In the genomic region with DNA sequence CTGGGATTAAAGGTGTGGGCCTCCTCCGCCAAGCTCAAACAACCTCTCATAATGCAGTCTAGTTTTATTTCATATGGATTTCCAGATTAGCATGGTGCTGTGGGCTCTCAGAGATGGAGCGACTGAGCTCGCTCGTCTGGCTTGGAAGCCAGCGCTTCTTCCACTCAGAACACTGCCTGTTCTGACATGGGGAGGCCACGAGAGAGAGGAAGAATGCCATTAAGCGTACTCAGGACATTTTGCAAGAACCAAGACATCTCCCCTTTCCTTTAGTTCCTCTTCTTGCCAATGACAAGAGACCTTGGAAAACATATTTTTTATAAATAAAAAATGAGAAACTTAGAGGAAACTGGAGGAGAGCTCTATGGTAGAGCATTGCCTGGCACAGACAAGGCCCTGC, we compare ENCODE assay signal across 22 mouse cellular contexts. TPM values are rescaled to one million over a fixed set of nuclear protein-coding genes. Genes with fewer than 3 reads are reported as not detected.
"Had no signal": no experiment of that assay in that cellular context is flagged by ENCODE, and none has a peak within 500 bp of the region (broad histone marks: within the 10 kb centered on the region; RNA-seq: fewer than 3 reads in every experiment).

No protein-coding gene starts in this region.

- H3K4me2 ChIP-seq: lung, embryonic 14.5 days; midbrain, embryonic 11.5 days; midbrain, embryonic 15.5 days; neural tube, embryonic 13.5 days had no signal

- DNase-seq: kidney, adult 18-20 months; kidney, postnatal 10 days; kidney, postnatal 4 days; lung, embryonic 14.5 days; lung, postnatal 14 days; right cerebral cortex, postnatal 25 days; thymus, adult 2 months; thymus, postnatal 25 days had no signal

- H3K9ac ChIP-seq: liver, embryonic 14.5 days; lung, embryonic 14.5 days; midbrain, embryonic 15.5 days; neural tube, embryonic 13.5 days had no signal

- H3K27me3 ChIP-seq: megakaryocyte, embryonic 14.5 days; midbrain, embryonic 15.5 days; neural tube, embryonic 13.5 days had no signal

- H3K27ac ChIP-seq: layer of hippocampus, adult 2 months; limb, embryonic 10.5 days; liver, embryonic 14.5 days; midbrain, embryonic 15.5 days; neural tube, embryonic 13.5 days had no signal

- H3K4me3 ChIP-seq: layer of hippocampus, adult 2 months; limb, embryonic 10.5 days; megakaryocyte, embryonic 14.5 days; midbrain, embryonic 15.5 days; neural tube, embryonic 13.5 days had no signal

- H3K9me3 ChIP-seq: limb, embryonic 10.5 days; megakaryocyte, embryonic 14.5 days; midbrain, embryonic 15.5 days; neural tube, embryonic 13.5 days had no signal

- ATAC-seq: midbrain, embryonic 15.5 days had no signal

RNA-seq across cellular contexts. Expression of gene Gm43191, which starts 32.3 kb away (rescaled TPM):
- total RNA-seq: layer of hippocampus, adult 2 months; left cerebral cortex, postnatal 14 days had no signal
- polyA plus RNA-seq: intestine, embryonic 14.5 days; kidney, embryonic 14.5 days; limb, embryonic 10.5 days; limb, embryonic 14.5 days; liver, embryonic 14.5 days; lung, embryonic 14.5 days; midbrain, embryonic 11.5 days; midbrain, embryonic 15.5 days; neural tube, embryonic 13.5 days; small intestine, adult 2 months; stomach, embryonic 14.5 days; thymus, adult 2 months; urinary bladder, adult 2 months had no signal
